Mouse (Mus musculus): ENCODE results near the gene Med9. TPM values are rescaled to one million over a fixed set of nuclear protein-coding genes. Genes with fewer than 3 reads are reported as not detected.
A peak's percentile ranks its signal among the peaks of the same experiment; 100 is the strongest.

The Med9 gene
- total and polyA plus RNA-seq, 3 experiments, result 35.5 to 43.3 (median 41.6) TPM

- peak; percentile 49 for DNase-seq (ENCODE audit: extremely low read depth)
- H3K4me3 ChIP-seq (replicated peaks in 1 of 3; ENCODE audit: low read depth in 2 of 3, low read length in 2 of 3, poor library complexity in 1 of 3), result no peak overlapping the region
- H3K9ac ChIP-seq (ENCODE audit: insufficient read depth, low read depth), result no peak overlapping the region
- H3K4me1 ChIP-seq (ENCODE audit: control insufficient read depth in 1 of 2, insufficient read depth in 2 of 2), result peaks cover 7 to 24% of the 10 kb centered on the region in 2 experiments
- peaks cover 35% of the 10 kb centered on the region for H3K27me3 ChIP-seq (replicated peaks)
- dilution Hi-C loops (cut with MboI; ENCODE audit: extremely low pct_ligation_motif_present, extremely low pct_unique_long_range_greater_than_20kb, low sequenced_read_pairs), result no loop called here
- H3K9me3 ChIP-seq (replicated peaks; ENCODE audit: low read length), result no peaks in the 10 kb centered on the region
- 0 out of 2 replicates have a peak, but pooled peaks have one; percentile 21 for TF ChIP-seq ELF1 (IDR thresholded peaks at IDR 0.05; ENCODE audit: low read depth, low read length)
- TF ChIP-seq POLR2AphosphoS2 (IDR thresholded peaks at IDR 0.05; ENCODE audit: low read depth, low read length), result no peak
- 0 out of 2 replicates have a peak, but pooled peaks have one; percentile 42 for TF ChIP-seq MAZ (IDR thresholded peaks at IDR 0.05; ENCODE audit: low read depth, low read length)
- no peak for TF ChIP-seq CHD2 (IDR thresholded peaks at IDR 0.05; ENCODE audit: low read length)
- peak; percentile 21; the same call in 1 of the 2 replicates for TF ChIP-seq MEF2A (IDR thresholded peaks at IDR 0.05; ENCODE audit: borderline replicate concordance, low read depth, low read length)
- TF ChIP-seq ETS1 (conservative IDR thresholded peaks at IDR 0.05; ENCODE audit: low read depth, low read length), result peak; percentile 39; the same call in 1 of the 2 replicates
- TF ChIP-seq PAX5 (IDR thresholded peaks at IDR 0.05; ENCODE audit: low read length), result no peak
- TF ChIP-seq ZKSCAN1 (IDR thresholded peaks at IDR 0.05; ENCODE audit: borderline replicate concordance, low read depth, low read length), result no peak
- no peak for TF ChIP-seq CHD1 (IDR thresholded peaks at IDR 0.05; ENCODE audit: low read depth, low read length)
- TF ChIP-seq POLR2A (IDR thresholded peaks at IDR 0.05; ENCODE audit: low read depth, low read length), result no peak
- TF ChIP-seq ZNF384 (IDR thresholded peaks at IDR 0.05; ENCODE audit: low read depth, low read length), result no peak
- TF ChIP-seq RAD21 (IDR thresholded peaks at IDR 0.05; ENCODE audit: low read depth, low read length), result no peak
- TF ChIP-seq KAT2A (IDR thresholded peaks at IDR 0.05; ENCODE audit: insufficient replicate concordance, low read length), result 0 out of 2 replicates have a peak, but pooled peaks have one; percentile 38
- TF ChIP-seq RCOR1 (conservative IDR thresholded peaks at IDR 0.05; ENCODE audit: low read depth, low read length), result 0 out of 2 replicates have a peak, but pooled peaks have one; percentile 42
- no peak for TF ChIP-seq MXI1 (IDR thresholded peaks at IDR 0.05; ENCODE audit: low read depth, low read length)
- no peak for TF ChIP-seq JUN (IDR thresholded peaks at IDR 0.05; ENCODE audit: insufficient read depth, low read depth, low read length)
- TF ChIP-seq HCFC1 (IDR thresholded peaks at IDR 0.05; ENCODE audit: low read depth, low read length), result 0 out of 2 replicates have a peak, but pooled peaks have one; percentile 21
- peak; percentile 27 for TF ChIP-seq USF2 (conservative IDR thresholded peaks at IDR 0.05; ENCODE audit: low read depth, low read length)
- 0 out of 2 replicates have a peak, but pooled peaks have one; percentile 20 for TF ChIP-seq TCF12 (IDR thresholded peaks at IDR 0.05; ENCODE audit: low read depth, low read length)
- TF ChIP-seq GABPA (IDR thresholded peaks at IDR 0.05; ENCODE audit: insufficient replicate concordance, low read depth, low read length), result no peak
- TF ChIP-seq E2F4 (IDR thresholded peaks at IDR 0.05; ENCODE audit: insufficient replicate concordance, low read depth, low read length), result no peak
- peak; percentile 62 for TF ChIP-seq USF1 (IDR thresholded peaks at IDR 0.05; ENCODE audit: low read depth, low read length)
- TF ChIP-seq NRF1 (IDR thresholded peaks at IDR 0.05; ENCODE audit: low read depth, low read length), result no peak
- TF ChIP-seq TBP (conservative IDR thresholded peaks at IDR 0.05; ENCODE audit: low read depth, low read length), result no peak
- peak; percentile 90 for TF ChIP-seq BHLHE40 (IDR thresholded peaks at IDR 0.05; ENCODE audit: low read depth, low read length)
- TF ChIP-seq SIN3A (IDR thresholded peaks at IDR 0.05; ENCODE audit: low read length), result no peak
- no peak for TF ChIP-seq ZC3H11A (IDR thresholded peaks at IDR 0.05; ENCODE audit: low read depth, low read length)
- no peak for TF ChIP-seq ZMIZ1 (IDR thresholded peaks at IDR 0.05; ENCODE audit: low read depth, low read length)
- TF ChIP-seq NELFE (IDR thresholded peaks at IDR 0.05; ENCODE audit: low read depth, low read length), result peak; percentile 23; the same call in 1 of the 2 replicates
- TF ChIP-seq CTCF (conservative IDR thresholded peaks at IDR 0.05 in 1 of 2, IDR thresholded peaks at IDR 0.05 in 1 of 2; ENCODE audit: low read depth in 2 of 2, low read length in 2 of 2), result no peak
- peak; percentile 53; the same call in 1 of the 2 replicates for TF ChIP-seq MAX (IDR thresholded peaks at IDR 0.05; ENCODE audit: low read length)
- no peak for TF ChIP-seq MAFK (IDR thresholded peaks at IDR 0.05; ENCODE audit: insufficient replicate concordance, low read length)
- TF ChIP-seq SMC3 (IDR thresholded peaks at IDR 0.05; ENCODE audit: low read depth, low read length), result no peak
- no peak for TF ChIP-seq MYC (IDR thresholded peaks at IDR 0.05; ENCODE audit: low read depth, low read length)
- TF ChIP-seq EP300 (IDR thresholded peaks at IDR 0.05; ENCODE audit: low read length), result 0 out of 2 replicates have a peak, but pooled peaks have one; percentile 47
- TF ChIP-seq IRF4 (IDR thresholded peaks at IDR 0.05; ENCODE audit: low read depth, low read length), result peak; percentile 40; the same call in 1 of the 2 replicates
- TF ChIP-seq UBTF (IDR thresholded peaks at IDR 0.05; ENCODE audit: low read depth, low read length), result no peak
- in situ Hi-C loops (cut with MboI; ENCODE audit: low pct_ligation_motif_present, low pct_unique_long_range_greater_than_20kb, low sequenced_read_pairs), result no loop called here
- H3K27ac ChIP-seq (ENCODE audit: insufficient read depth, low read depth), result no peak overlapping the region
- peak overlapping the region; percentile 37 for H3K4me2 ChIP-seq (ENCODE audit: insufficient read depth, low read depth, poor library complexity, severe bottlenecking)
- H3K36me3 ChIP-seq (replicated peaks in 1 of 2; ENCODE audit: control insufficient read depth in 1 of 2, insufficient read depth in 1 of 2, low read length in 1 of 2), result no peaks in the 10 kb centered on the region
- no peaks in the 10 kb centered on the region for H3K79me2 ChIP-seq (replicated peaks; ENCODE audit: control insufficient read depth, extremely low read depth, insufficient read depth, poor library complexity, severe bottlenecking)
These were observed 15.3 kb upstream of the Med9 start for GRCm38 (mm10) chr11:59932560-59933337.

Measured in CH12.LX (cell line).